Mouse (Mus musculus) lung, postnatal 10 days (tissue): Measurements from ENCODE around the gene Ndufaf7.

Experiments used
- DNase-seq: peaks from one replicate; pipeline ENCODE4 v3.0.0; 2021

Ndufaf7 gene

GRCm38 (mm10) chr17:78936466-78937228 is at the start of gene Ndufaf7, which contains the start of gene Cebpz:
TSS of gene Ndufaf7 (plus strand) at chr17:78937136.
TSS of gene Cebpz (minus strand) at chr17:78937066.
- DNase-seq, result peak; percentile 99

GRCm38 (mm10) chr17:78888554-78888953 is 48.4 kb upstream of the Ndufaf7 start:
- DNase-seq, result no peak

GRCm38 (mm10) chr17:78889184-78889583 is 47.8 kb upstream of the Ndufaf7 start:
- no peak for DNase-seq

GRCm38 (mm10) chr17:78891020-78891419 is 45.9 kb upstream of the Ndufaf7 start:
- no peak for DNase-seq

GRCm38 (mm10) chr17:78894991-78895390 is 41.9 kb upstream of the Ndufaf7 start:
- no peak for DNase-seq

- DNase-seq, result peak; percentile 83
Observed at GRCm38 (mm10) chr17:78895394-78895793, 41.5 kb upstream of the Ndufaf7 start.

GRCm38 (mm10) chr17:78903158-78903557 is 33.8 kb upstream of the Ndufaf7 start:
- no peak for DNase-seq

- no peak for DNase-seq
Observed at GRCm38 (mm10) chr17:78906892-78907291, 30.0 kb upstream of the Ndufaf7 start, which contains the start of gene Sult6b1. TSS of gene Sult6b1 (minus strand) at chr17:78906992.

GRCm38 (mm10) chr17:78909374-78909773 is 27.6 kb upstream of the Ndufaf7 start:
- DNase-seq, result no peak

GRCm38 (mm10) chr17:78912861-78913281 is 24.1 kb upstream of the Ndufaf7 start:
- DNase-seq, result peak; percentile 38

GRCm38 (mm10) chr17:78913921-78914320 is 23.0 kb upstream of the Ndufaf7 start:
- no peak for DNase-seq

- no peak for DNase-seq
Observed at GRCm38 (mm10) chr17:78915772-78916171, 21.2 kb upstream of the Ndufaf7 start.

- DNase-seq, result peak; percentile 88
Observed at GRCm38 (mm10) chr17:78916369-78916813, 20.5 kb upstream of the Ndufaf7 start, which contains the start of gene Cebpzos. TSS of gene Cebpzos (plus strand) at chr17:78916500.

- no peak for DNase-seq
Observed at GRCm38 (mm10) chr17:78916899-78917298, 20.0 kb upstream of the Ndufaf7 start.

- no peak for DNase-seq
Observed at GRCm38 (mm10) chr17:78917696-78918095, 19.2 kb upstream of the Ndufaf7 start.

- DNase-seq, result no peak
Observed at GRCm38 (mm10) chr17:78935857-78936256, 1.1 kb upstream of the Ndufaf7 start.

- DNase-seq, result no peak
Observed at GRCm38 (mm10) chr17:78937229-78937853, 405 bp downstream of the Ndufaf7 start.

- DNase-seq, result no peak
Observed at GRCm38 (mm10) chr17:78938927-78939326, 2.0 kb downstream of the Ndufaf7 start.

GRCm38 (mm10) chr17:78942579-78942978 is 5.6 kb downstream of the Ndufaf7 start:
- DNase-seq, result no peak

- DNase-seq, result no peak
Observed at GRCm38 (mm10) chr17:78951225-78951624, 14.3 kb downstream of the Ndufaf7 start.

- DNase-seq, result no peak
Observed at GRCm38 (mm10) chr17:78952070-78952469, 15.1 kb downstream of the Ndufaf7 start.

GRCm38 (mm10) chr17:78953240-78953639 is 16.3 kb downstream of the Ndufaf7 start:
- no peak for DNase-seq

- DNase-seq, result no peak
Observed at GRCm38 (mm10) chr17:78959473-78959872, 22.5 kb downstream of the Ndufaf7 start.

- DNase-seq, result no peak
Observed at GRCm38 (mm10) chr17:78964387-78964786, 27.5 kb downstream of the Ndufaf7 start.
